Mouse (Mus musculus) stomach, embryonic 15.5 days (tissue): ENCODE data around the gene Cdh13. TPM values are rescaled to one million over a fixed set of nuclear protein-coding genes. Genes with fewer than 3 reads are reported as not detected.

Experiments used
- ATAC-seq: fragments of 200-750 bp; cut with Nextera tagmentation; 2 replicates; pipeline ENCODE4 v1.8.0; 2017; ENCODE audit warnings: low read depth, moderate number of reproducible peaks, moderate TSS enrichment; ENCODE audit not compliant: insufficient read depth, low FRiP score
- H3K27ac ChIP-seq: fragments of 300-500 bp; sonication (generic); 2 replicates; pipeline ENCODE4 v1.5.1; 2015; ENCODE audit warnings: mild to moderate bottlenecking, inconsistent platforms
- H3K27me3 ChIP-seq: fragments of 300-500 bp; sonication (generic); replicated peaks from 2 replicates; pipeline ENCODE4 v1.6.1; 2015; ENCODE audit warnings: inconsistent platforms
- H3K36me3 ChIP-seq: fragments of 300-500 bp; sonication (generic); 2 replicates; pipeline ENCODE4 v1.6.1; 2015; ENCODE audit warnings: inconsistent platforms
- H3K4me1 ChIP-seq: fragments of 300-500 bp; sonication (generic); 2 replicates; pipeline ENCODE4 v1.6.1; 2015; ENCODE audit warnings: inconsistent platforms
- H3K4me2 ChIP-seq: fragments of 300-500 bp; sonication (generic); 2 replicates; pipeline ENCODE4 v1.6.1; 2015; ENCODE audit warnings: mild to moderate bottlenecking, inconsistent platforms
- H3K4me3 ChIP-seq: fragments of 300-500 bp; sonication (generic); replicated peaks from 2 replicates; pipeline ENCODE4 v1.5.1; 2015; ENCODE audit warnings: inconsistent platforms
- H3K9ac ChIP-seq: fragments of 300-500 bp; sonication (generic); 2 replicates; pipeline ENCODE4 v1.6.1; 2015; ENCODE audit warnings: inconsistent platforms
- H3K9me3 ChIP-seq: fragments of 300-500 bp; sonication (generic); 2 replicates; pipeline ENCODE4 v1.6.1; 2016; ENCODE audit warnings: inconsistent platforms
- WGBS: fragments of 180-500 bp; shearing (Covaris S2); methylation state at CpG from one replicate; pipeline ENCODE4 v1.1.7; 2015; 5-methylcytosine and 5-hydroxymethylcytosine counted together
- polyA plus RNA-seq: library from polyadenylated mRNA; unstranded; fragments of >200 nt; fragmentation: Nextera tagmentation; extraction: Ambion mirVana; gene quantifications from 2 replicates; pipeline ENCODE4 v1.2.1, GENCODE M21; 2015

Gene Cdh13
- polyA plus RNA-seq, 1 experiment from 2014 or later = 12.1 TPM

GRCm38 (mm10) chr8:119180626-119181025, 897.1 kb downstream of the Cdh13 start:
- H3K27me3 ChIP-seq = no peaks in the 10 kb centered on the region
- ATAC-seq = no peak
- no peaks in the 10 kb centered on the region for H3K9me3 ChIP-seq
- no peaks in the 10 kb centered on the region for H3K4me1 ChIP-seq
- H3K27ac ChIP-seq = no peak overlapping the region
- H3K36me3 ChIP-seq = no peaks in the 10 kb centered on the region
- H3K9ac ChIP-seq = no peak overlapping the region
- H3K4me2 ChIP-seq = no peak overlapping the region
- 55% methylated on average over 13 of the region's 13 CpGs for WGBS
- no peak overlapping the region for H3K4me3 ChIP-seq

GRCm38 (mm10) chr8:119195695-119196094, 912.2 kb downstream of the Cdh13 start:
- Histone ChIP-seq H3K36me3 (no peaks in the 10 kb centered on the region), H3K27me3 (no peaks in the 10 kb centered on the region), H3K9ac (no peak overlapping the region), H3K4me1 (no peaks in the 10 kb centered on the region), H3K4me2 (no peak overlapping the region), H3K27ac (no peak overlapping the region), H3K9me3 (no peaks in the 10 kb centered on the region), H3K4me3 (no peak overlapping the region)
- no peak for ATAC-seq
- WGBS = 62% methylated on average over 8 of the region's 8 CpGs

- no peak overlapping the region for H3K4me3 ChIP-seq
- H3K4me2 ChIP-seq = no peak overlapping the region
- H3K9ac ChIP-seq = no peak overlapping the region
- no peaks in the 10 kb centered on the region for H3K36me3 ChIP-seq
- ATAC-seq = no peak
- H3K27me3 ChIP-seq = no peaks in the 10 kb centered on the region
- H3K4me1 ChIP-seq = no peaks in the 10 kb centered on the region
- H3K9me3 ChIP-seq = no peaks in the 10 kb centered on the region
- H3K27ac ChIP-seq = no peak overlapping the region
- WGBS = 75% methylated on average over 10 of the region's 10 CpGs
Observed at GRCm38 (mm10) chr8:119196486-119197150, 913.1 kb downstream of the Cdh13 start.

GRCm38 (mm10) chr8:119208567-119208966, 925.0 kb downstream of the Cdh13 start:
- H3K36me3 ChIP-seq = no peaks in the 10 kb centered on the region
- H3K9ac ChIP-seq = no peak overlapping the region
- no peaks in the 10 kb centered on the region for H3K4me1 ChIP-seq
- ATAC-seq = no peak
- H3K4me2 ChIP-seq = no peak overlapping the region
- no peak overlapping the region for H3K4me3 ChIP-seq
- H3K27ac ChIP-seq = no peak overlapping the region
- WGBS = 83% methylated on average over 9 of the region's 9 CpGs
- H3K27me3 ChIP-seq = no peaks in the 10 kb centered on the region
- H3K9me3 ChIP-seq = no peaks in the 10 kb centered on the region

GRCm38 (mm10) chr8:119224547-119224946, 941.0 kb downstream of the Cdh13 start:
- Histone ChIP-seq H3K4me3 (no peak overlapping the region), H3K9ac (no peak overlapping the region), H3K27ac (no peak overlapping the region), H3K27me3 (no peaks in the 10 kb centered on the region), H3K36me3 (no peaks in the 10 kb centered on the region), H3K4me2 (no peak overlapping the region), H3K9me3 (no peaks in the 10 kb centered on the region), H3K4me1 (no peaks in the 10 kb centered on the region)
- WGBS = 0% methylated on average over 1 of the region's 1 CpGs
- ATAC-seq = no peak

- WGBS = 55% methylated on average over 4 of the region's 4 CpGs
- Histone ChIP-seq H3K36me3 (no peaks in the 10 kb centered on the region), H3K4me3 (no peak overlapping the region), H3K27me3 (no peaks in the 10 kb centered on the region), H3K9me3 (no peaks in the 10 kb centered on the region), H3K4me1 (no peaks in the 10 kb centered on the region), H3K4me2 (no peak overlapping the region), H3K9ac (no peak overlapping the region), H3K27ac (no peak overlapping the region)
- ATAC-seq = no peak
Observed at GRCm38 (mm10) chr8:119245181-119245580, 961.6 kb downstream of the Cdh13 start.

GRCm38 (mm10) chr8:119245641-119246040, 962.1 kb downstream of the Cdh13 start:
- H3K9me3 ChIP-seq = no peaks in the 10 kb centered on the region
- no peak overlapping the region for H3K4me2 ChIP-seq
- WGBS = 69% methylated on average over 1 of the region's 1 CpGs
- H3K27me3 ChIP-seq = no peaks in the 10 kb centered on the region
- H3K27ac ChIP-seq = no peak overlapping the region
- no peak overlapping the region for H3K4me3 ChIP-seq
- no peaks in the 10 kb centered on the region for H3K4me1 ChIP-seq
- no peak overlapping the region for H3K9ac ChIP-seq
- no peaks in the 10 kb centered on the region for H3K36me3 ChIP-seq
- no peak for ATAC-seq

- Histone ChIP-seq H3K9me3 (no peaks in the 10 kb centered on the region), H3K27me3 (no peaks in the 10 kb centered on the region), H3K4me3 (no peak overlapping the region), H3K36me3 (no peaks in the 10 kb centered on the region), H3K27ac (no peak overlapping the region), H3K9ac (no peak overlapping the region), H3K4me2 (no peak overlapping the region), H3K4me1 (no peaks in the 10 kb centered on the region)
- ATAC-seq = no peak
- 89% methylated on average over 3 of the region's 3 CpGs for WGBS
Observed at GRCm38 (mm10) chr8:119254358-119254757, 970.8 kb downstream of the Cdh13 start.

- Histone ChIP-seq H3K27ac (no peak overlapping the region), H3K4me1 (no peaks in the 10 kb centered on the region), H3K36me3 (no peaks in the 10 kb centered on the region), H3K4me2 (no peak overlapping the region), H3K27me3 (no peaks in the 10 kb centered on the region), H3K9ac (no peak overlapping the region), H3K9me3 (no peaks in the 10 kb centered on the region), H3K4me3 (no peak overlapping the region)
- no peak for ATAC-seq
- 34% methylated on average over 10 of the region's 11 CpGs for WGBS
Observed at GRCm38 (mm10) chr8:119258642-119259041, 975.1 kb downstream of the Cdh13 start.

- no peaks in the 10 kb centered on the region for H3K9me3 ChIP-seq
- H3K27ac ChIP-seq = no peak overlapping the region
- no peak for ATAC-seq
- WGBS = 64% methylated on average over 7 of the region's 7 CpGs
- H3K4me1 ChIP-seq = no peaks in the 10 kb centered on the region
- no peak overlapping the region for H3K9ac ChIP-seq
- H3K36me3 ChIP-seq = no peaks in the 10 kb centered on the region
- H3K27me3 ChIP-seq = no peaks in the 10 kb centered on the region
- no peak overlapping the region for H3K4me2 ChIP-seq
- H3K4me3 ChIP-seq = no peak overlapping the region
Observed at GRCm38 (mm10) chr8:119263750-119264149, 980.2 kb downstream of the Cdh13 start.

GRCm38 (mm10) chr8:119266304-119266703, 982.8 kb downstream of the Cdh13 start:
- Histone ChIP-seq H3K27me3 (no peaks in the 10 kb centered on the region), H3K4me3 (no peak overlapping the region), H3K4me2 (no peak overlapping the region), H3K36me3 (no peaks in the 10 kb centered on the region), H3K27ac (no peak overlapping the region), H3K9ac (no peak overlapping the region), H3K9me3 (no peaks in the 10 kb centered on the region), H3K4me1 (no peaks in the 10 kb centered on the region)
- no peak for ATAC-seq
- WGBS = 84% methylated on average over 4 of the region's 4 CpGs

- WGBS = 62% methylated on average over 3 of the region's 3 CpGs
- no peaks in the 10 kb centered on the region for H3K9me3 ChIP-seq
- H3K9ac ChIP-seq = no peak overlapping the region
- H3K4me3 ChIP-seq = no peak overlapping the region
- H3K4me1 ChIP-seq = no peaks in the 10 kb centered on the region
- no peak overlapping the region for H3K27ac ChIP-seq
- H3K27me3 ChIP-seq = no peaks in the 10 kb centered on the region
- H3K4me2 ChIP-seq = no peak overlapping the region
- H3K36me3 ChIP-seq = no peaks in the 10 kb centered on the region
- no peak for ATAC-seq
Observed at GRCm38 (mm10) chr8:119269576-119269975, 986.0 kb downstream of the Cdh13 start.

GRCm38 (mm10) chr8:119270371-119270770, 986.8 kb downstream of the Cdh13 start:
- Histone ChIP-seq H3K4me3 (no peak overlapping the region), H3K4me2 (no peak overlapping the region), H3K27ac (no peak overlapping the region), H3K9ac (no peak overlapping the region), H3K36me3 (no peaks in the 10 kb centered on the region), H3K9me3 (no peaks in the 10 kb centered on the region), H3K27me3 (no peaks in the 10 kb centered on the region), H3K4me1 (no peaks in the 10 kb centered on the region)
- WGBS = 82% methylated on average over 9 of the region's 9 CpGs
- ATAC-seq = no peak
